Mouse (Mus musculus): ENCODE measurements around the gene Gpx4.

DNA sequence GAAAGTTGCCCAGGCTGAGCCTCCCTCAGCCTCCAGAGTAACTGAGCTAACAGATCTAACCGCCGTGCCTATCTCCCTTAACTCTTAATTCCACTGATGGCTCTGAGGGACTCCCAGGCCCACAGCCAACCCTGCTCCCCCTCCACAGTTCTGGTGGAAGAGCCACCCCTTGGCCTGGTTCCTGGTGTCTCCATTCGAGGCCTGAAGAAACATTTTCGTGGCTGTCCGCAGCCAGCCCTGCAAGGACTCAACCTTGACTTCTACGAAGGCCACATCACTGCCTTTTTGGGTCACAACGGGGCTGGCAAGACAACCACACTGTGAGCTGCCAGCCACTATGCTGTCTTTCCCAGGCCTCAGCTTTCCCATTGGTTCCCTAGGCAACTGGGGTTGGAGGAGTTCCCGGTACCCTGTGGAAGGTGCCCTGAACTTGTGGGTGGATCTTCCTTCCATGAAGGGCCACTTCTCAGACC, 42.7 kb upstream of the Gpx4 start:
- TF ChIP-seq TAL1 (IDR thresholded peaks at IDR 0.05; ENCODE audit: low read length) (no peak), GATA1 (IDR thresholded peaks at IDR 0.05; ENCODE audit: low read length) (no peak)

Data from erythroblast, embryonic 14.5 days (primary cell).